Mouse (Mus musculus) heart, adult 2 months (tissue): Measurements from ENCODE around the gene Ncln. TPM values are rescaled to one million over a fixed set of nuclear protein-coding genes. Genes with fewer than 3 reads are reported as not detected.

ENCODE experiments used
- DNase-seq, 2 experiments: peaks; one replicate each; pipeline ENCODE4 v3.0.0; 2021
- H3K27ac ChIP-seq: fragments of 200-600 bp; 2 replicates; pipeline ENCODE4 v1.8.1; 2022
- H3K27me3 ChIP-seq: fragments of 200-500 bp; 2 replicates; pipeline ENCODE4 v1.6.1; 2012; ENCODE audit warnings: mild to moderate bottlenecking, low read length, inconsistent platforms, mixed read lengths; ENCODE audit not compliant: control insufficient read depth, insufficient read depth
- H3K36me3 ChIP-seq: fragments of 200-500 bp; 2 replicates; pipeline ENCODE4 v1.6.1; 2012; ENCODE audit warnings: low read length, inconsistent platforms; ENCODE audit not compliant: control insufficient read depth, insufficient read depth
- H3K4me1 ChIP-seq: fragments of 200-500 bp; 2 replicates; pipeline ENCODE4 v1.6.1; 2011; ENCODE audit warnings: low read length; ENCODE audit not compliant: control insufficient read depth, insufficient read depth
- H3K4me3 ChIP-seq: fragments of 200-600 bp; 2 replicates; pipeline ENCODE4 v1.8.1; 2022
- H3K79me2 ChIP-seq: fragments of 200-500 bp; replicated peaks from 2 replicates; pipeline ENCODE4 v1.6.1; 2012; ENCODE audit warnings: mild to moderate bottlenecking, inconsistent platforms, low read length, moderate library complexity, mixed read lengths; ENCODE audit not compliant: control insufficient read depth, insufficient read depth
- H3K9ac ChIP-seq: fragments of 200-500 bp; 2 replicates; pipeline ENCODE4 v1.6.1; 2012; ENCODE audit warnings: low read depth, mild to moderate bottlenecking, control low read depth, inconsistent platforms, low read length, mixed read lengths
- CTCF ChIP-seq: fragments of 200-600 bp; IDR thresholded peaks from 2 replicates; pipeline ENCODE4 v1.8.1; 2022; ENCODE audit warnings: antibody characterized with exemption, mild to moderate bottlenecking, moderate library complexity
- EP300 ChIP-seq: fragments of 200-500 bp; IDR thresholded peaks from 2 replicates; pipeline ENCODE4 v1.6.1; 2011; ENCODE audit warnings: low read depth, low read length, control low read depth; ENCODE audit not compliant: insufficient read depth
- POLR2A ChIP-seq: fragments of 200-500 bp; IDR thresholded peaks from 2 replicates; pipeline ENCODE4 v1.6.1; 2011; ENCODE audit warnings: mild to moderate bottlenecking, low read depth, low read length, control low read depth; ENCODE audit not compliant: insufficient read depth
- WGBS: fragments of 180-500 bp; shearing (Covaris S2); methylation state at CpG from one replicate; pipeline ENCODE4 v1.1.7; 2018; 5-methylcytosine and 5-hydroxymethylcytosine counted together
- intact Hi-C: fragments of 180-260 bp; cut with DNase I; formaldehyde crosslinking; loops from one replicate; pipeline ENCODE4 v1.15.1; 2025
- long read RNA-seq: library from polyadenylated mRNA; stranded (forward); transcript quantifications from one replicate; pipeline ENCODE4 v2.0.0, GENCODE M21; 2021
- polyA plus RNA-seq: library from polyadenylated mRNA; depleted of rRNA; stranded (reverse); fragments of >200 nt; gene quantifications from 2 replicates; pipeline ENCODE4 v1.2.3, GENCODE M21; 2012; rRNA removed
- total RNA-seq, 2 experiments: library from RNA; stranded (reverse); gene quantifications; 2 replicates each; pipeline ENCODE4 v1.2.3; 2021

The Ncln gene
- total RNA-seq (10 to 100 TPM; 68.6 to 74.2 TPM), polyA plus RNA-seq (107 and 116 TPM in 2 replicates)
- long read RNA-seq, transcript Ncln-201 (14 exons, 3,118 nt): major isoform, 35 of 71 reads
- long read RNA-seq, transcript Ncln-202 (14 exons, 2,841 nt): minor isoform, 25 of 71 reads
- long read RNA-seq, partial matches to known transcripts: 3 of 71 reads
- long read RNA-seq, other reads (novel, unspliced or antisense): 8 of 71 reads

DNA sequence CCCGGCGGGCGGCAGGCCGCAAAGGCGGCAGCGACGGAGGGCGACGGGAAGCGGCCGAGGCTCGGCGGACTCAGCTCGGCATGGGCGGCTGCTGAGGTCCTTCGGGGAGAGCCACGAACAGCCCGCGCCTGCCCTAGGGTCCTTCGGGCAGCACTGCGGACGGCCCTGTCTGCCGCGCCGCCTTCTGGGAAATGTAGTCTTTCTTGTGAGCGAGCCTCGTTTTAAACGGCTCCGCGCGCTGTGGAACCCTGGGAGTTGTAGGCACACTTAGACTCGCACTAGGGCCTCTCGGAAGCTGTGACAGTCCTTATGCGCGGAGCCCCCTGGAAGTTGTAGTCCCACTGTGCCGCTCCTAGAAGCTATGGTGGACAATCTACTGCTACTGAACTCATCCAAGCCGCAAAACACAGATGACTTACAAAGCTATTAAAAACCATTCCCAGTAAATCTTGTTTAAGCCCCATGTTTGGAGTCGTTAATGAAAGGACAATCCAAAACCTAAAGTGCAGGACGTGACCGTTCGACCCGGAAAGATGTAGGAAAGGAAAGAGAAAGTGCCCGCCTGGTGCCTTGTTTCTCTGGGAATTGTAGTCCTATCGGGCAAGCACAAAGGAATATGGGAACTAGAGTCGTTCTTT is at the start of gene Ncln:
TSS of gene Ncln (minus strand) at position 129 of the 638 bp plus-strand sequence.
- Histone ChIP-seq H3K36me3 (no peaks in the 10 kb centered on the region), H3K27ac (peak within 1 kb of the TSS; percentile 96), H3K9ac (peak within 1 kb of the TSS; percentile 94), H3K27me3 (no peaks in the 10 kb centered on the region), H3K4me1 (peaks cover 2% of the 10 kb centered on the region), H3K79me2 (peaks cover 4% of the 10 kb centered on the region), H3K4me3 (peak within 1 kb of the TSS; percentile 87)
- DNase-seq: peak; percentile 97 to 99
- TF ChIP-seq CTCF (no peak), EP300 (no peak; the same call in 1 of the 2 replicates), POLR2A (peak; percentile 80)
- WGBS: under 1% methylated on average over 45 of the region's 45 CpGs
- intact Hi-C loops: loop anchor here (10.0 kb wide), 1 partner anchor 592 kb away; the partner anchor contains the start of gene Timm13

DNA sequence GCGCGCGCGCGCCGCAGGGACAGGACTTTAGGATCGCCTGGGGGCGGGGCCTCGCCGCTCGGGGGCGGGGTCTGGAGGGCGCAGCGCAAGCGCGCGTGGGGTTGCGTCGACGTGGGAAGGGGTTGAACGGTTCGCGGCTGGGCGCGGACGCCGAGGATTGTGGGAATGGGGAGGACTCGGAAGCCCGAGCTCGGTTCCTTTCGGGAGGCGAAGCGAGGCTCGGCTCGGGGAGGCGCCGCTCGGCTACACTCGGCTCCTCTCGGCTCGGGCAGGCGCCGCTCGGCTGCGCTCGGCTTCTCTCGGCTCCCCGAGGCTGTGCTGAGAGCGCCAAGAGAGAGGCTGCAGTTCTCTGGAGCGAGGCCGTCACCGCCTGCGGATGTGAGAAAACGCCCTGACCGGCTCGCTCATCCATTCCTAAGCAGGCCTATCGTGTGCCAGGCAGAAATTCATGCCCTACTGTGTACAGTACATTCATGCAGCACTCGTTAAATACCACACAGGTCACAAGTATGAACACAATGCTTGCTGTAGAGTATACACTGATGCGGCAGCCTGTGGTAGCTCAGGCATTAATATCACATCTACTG is 49.1 kb upstream of the Ncln start, which contains the start of gene Gna11:
TSS of gene Gna11 (minus strand) at position 30 of the 587 bp plus-strand sequence.
- WGBS: 2% methylated on average over 58 of the region's 59 CpGs
- Histone ChIP-seq H3K79me2 (peaks cover 10% of the 10 kb centered on the region), H3K4me1 (peaks cover 26% of the 10 kb centered on the region), H3K9ac (peak within 1 kb of the TSS; percentile 95), H3K36me3 (no peaks in the 10 kb centered on the region), H3K27ac (peak within 1 kb of the TSS; percentile 88), H3K27me3 (no peaks in the 10 kb centered on the region), H3K4me3 (peak within 1 kb of the TSS; percentile 77)
- peak; percentile 100 for DNase-seq
- no peak for TF ChIP-seq CTCF
- peak; percentile 24; the same call in 1 of the 2 replicates for TF ChIP-seq EP300
- TF ChIP-seq POLR2A: 0 out of 2 replicates have a peak, but pooled peaks have one; percentile 23
- intact Hi-C loops: no loop called here

DNA sequence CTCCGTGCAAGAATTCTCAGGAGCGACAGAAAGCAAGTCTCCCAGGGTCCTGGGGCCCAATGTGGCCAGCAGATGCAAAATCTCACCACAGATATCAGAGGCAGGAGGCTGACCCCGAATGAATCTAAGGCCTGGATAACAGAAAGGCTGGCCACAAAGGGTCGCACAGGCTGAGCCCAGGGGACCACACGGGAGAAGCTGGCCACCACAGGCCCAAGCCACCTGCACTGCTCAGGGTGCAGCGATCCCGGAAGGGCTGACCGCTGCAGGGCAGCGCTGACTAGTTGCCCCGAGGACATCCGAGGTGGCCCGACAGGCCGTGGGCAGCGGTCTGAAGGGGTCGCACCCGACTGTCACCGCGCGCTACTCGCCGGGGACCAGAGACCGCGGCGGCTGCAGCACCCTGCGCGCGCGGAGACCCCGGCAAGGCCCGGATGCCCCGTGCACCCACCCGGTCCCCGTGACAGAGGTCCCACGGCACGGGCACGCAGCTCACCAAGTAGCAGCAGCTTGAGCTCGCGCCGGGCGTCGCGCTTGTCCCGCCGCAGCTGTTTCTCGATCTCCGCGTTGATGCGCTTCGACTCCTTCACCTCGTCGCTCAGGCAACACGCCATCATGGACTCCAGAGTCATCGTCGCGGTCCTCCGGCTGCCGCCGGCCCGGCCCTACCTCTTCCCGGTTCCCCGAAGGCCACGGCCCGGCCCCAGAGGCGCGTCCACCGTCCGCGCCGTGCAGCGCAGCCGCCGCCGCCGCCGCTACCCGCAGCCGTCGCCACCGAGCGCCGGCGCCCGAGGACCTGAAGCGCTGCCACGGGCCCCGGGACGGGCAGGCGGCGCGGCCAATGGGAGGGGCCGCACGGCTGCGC is 48.3 kb upstream of the Ncln start:
- H3K4me3 ChIP-seq: peak overlapping the region; percentile 77
- 1% methylated on average over 93 of the region's 93 CpGs for WGBS
- H3K4me1 ChIP-seq: peaks cover 30% of the 10 kb centered on the region
- no peaks in the 10 kb centered on the region for H3K36me3 ChIP-seq
- no peak for DNase-seq
- TF ChIP-seq POLR2A (0 out of 2 replicates have a peak, but pooled peaks have one; percentile 21), CTCF (no peak)
- H3K27me3 ChIP-seq: no peaks in the 10 kb centered on the region
- peak overlapping the region; percentile 88 for H3K27ac ChIP-seq
- intact Hi-C loops: no loop called here
- H3K79me2 ChIP-seq: peaks cover 12% of the 10 kb centered on the region
- H3K9ac ChIP-seq: peak overlapping the region; percentile 95

DNA sequence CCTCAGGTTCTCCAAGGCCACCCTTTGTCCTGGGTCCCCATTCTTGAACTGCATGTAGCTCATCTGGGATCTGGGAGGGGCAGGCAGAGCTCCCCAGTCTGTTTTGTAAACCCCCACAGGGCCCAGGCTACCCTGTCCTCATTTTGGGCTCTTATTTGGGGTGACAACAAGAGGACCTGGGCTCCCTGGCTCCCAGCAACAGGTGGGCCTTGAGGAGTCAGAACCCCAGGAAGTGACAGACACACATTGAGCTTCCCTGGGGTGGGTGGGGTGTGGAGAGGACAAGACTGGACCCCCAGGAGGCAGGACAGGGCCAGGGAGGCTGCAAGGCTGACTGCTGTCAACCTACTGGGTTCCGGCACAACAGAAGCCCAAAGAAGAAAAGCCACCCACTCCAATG is 47.4 kb upstream of the Ncln start:
- no peak for DNase-seq
- no peak for TF ChIP-seq POLR2A
- peaks cover 14% of the 10 kb centered on the region for H3K79me2 ChIP-seq
- H3K27me3 ChIP-seq: no peaks in the 10 kb centered on the region
- no peaks in the 10 kb centered on the region for H3K36me3 ChIP-seq
- peaks cover 31% of the 10 kb centered on the region for H3K4me1 ChIP-seq
- H3K4me3 ChIP-seq: peak overlapping the region; percentile 77
- intact Hi-C loops: no loop called here
- WGBS: 50% methylated on average over 1 of the region's 1 CpGs
- peak overlapping the region; percentile 95 for H3K9ac ChIP-seq
- peak overlapping the region; percentile 88 for H3K27ac ChIP-seq

DNA sequence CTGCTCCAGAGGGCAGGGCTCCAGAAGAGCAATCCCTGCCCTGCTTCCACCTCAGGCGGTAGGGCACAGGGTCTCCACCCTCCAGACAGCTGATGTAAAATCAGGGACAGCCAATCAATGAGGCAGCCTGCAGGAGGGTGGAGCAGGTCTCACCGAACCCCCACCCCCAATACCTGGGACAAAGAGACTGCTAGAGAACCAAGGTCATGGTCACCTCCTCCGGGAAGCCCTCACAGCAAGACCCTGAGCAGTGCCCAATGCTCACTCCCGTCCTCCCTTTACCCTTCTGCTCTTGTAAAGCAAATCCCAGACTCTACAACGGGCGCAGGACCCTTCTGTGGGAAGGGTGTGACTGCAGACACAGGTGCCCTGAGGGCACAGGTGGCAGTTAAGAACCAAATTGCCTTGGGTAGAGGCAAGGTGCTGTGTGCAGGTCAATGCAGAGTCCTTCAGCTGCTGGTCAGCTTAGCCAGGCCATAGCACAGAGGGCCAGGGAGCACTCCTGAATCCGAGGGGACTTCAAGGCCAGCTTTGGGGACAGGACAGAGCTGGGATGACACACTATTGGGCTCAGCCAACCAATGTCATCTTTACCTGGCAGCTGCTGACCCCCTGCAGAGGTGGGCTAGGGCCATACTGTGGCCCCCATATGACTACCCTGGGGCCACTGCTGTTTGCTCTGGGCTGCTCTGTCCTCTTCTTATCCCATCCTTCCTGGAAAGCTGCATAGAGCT is 46.7 kb upstream of the Ncln start:
- Histone ChIP-seq H3K9ac (peak overlapping the region; percentile 95), H3K36me3 (no peaks in the 10 kb centered on the region), H3K79me2 (peaks cover 16% of the 10 kb centered on the region), H3K27ac (peak overlapping the region; percentile 88), H3K4me3 (peak overlapping the region; percentile 77), H3K27me3 (no peaks in the 10 kb centered on the region), H3K4me1 (peaks cover 33% of the 10 kb centered on the region)
- no peak for DNase-seq
- WGBS: 66% methylated on average over 7 of the region's 7 CpGs
- no peak for TF ChIP-seq CTCF
- no peak for TF ChIP-seq EP300
- TF ChIP-seq POLR2A: no peak
- intact Hi-C loops: no loop called here
